Mouse (Mus musculus): Measurements from ENCODE around the gene Olfr1053. TPM values are rescaled to one million over a fixed set of nuclear protein-coding genes. Genes with fewer than 3 reads are reported as not detected.
"Not testable (repeated sequence)": the region's sequence is repeated elsewhere in the genome, so short reads cannot be mapped to it uniquely, and the experiment has no call there.

Gene Olfr1053
- total RNA-seq (2021) = not detected

GRCm38 (mm10) chr2:86315184-86315583 lies at the start of gene Olfr1053:
TSS of gene Olfr1053 (minus strand) at chr2:86315284.
- no peak for DNase-seq

- DNase-seq = no peak
These were observed 47.3 kb upstream of the Olfr1053 start, which contains the start of gene Olfr1056 for GRCm38 (mm10) chr2:86362369-86362768. TSS of gene Olfr1056 (minus strand) at chr2:86362469.

- DNase-seq = not testable (repeated sequence)
These were observed 36.7 kb upstream of the Olfr1053 start for GRCm38 (mm10) chr2:86351751-86352150.

GRCm38 (mm10) chr2:86350184-86350583 lies 35.1 kb upstream of the Olfr1053 start, which contains the start of gene Olfr1055:
TSS of gene Olfr1055 (minus strand) at chr2:86350284.
- DNase-seq = no peak

GRCm38 (mm10) chr2:86335333-86335732 lies 20.2 kb upstream of the Olfr1053 start, which contains the start of gene Olfr1054:
TSS of gene Olfr1054 (minus strand) at chr2:86335433.
- no peak for DNase-seq

GRCm38 (mm10) chr2:86292155-86292554 lies 22.9 kb downstream of the Olfr1053 start, which contains the start of gene Olfr1052:
TSS of gene Olfr1052 (plus strand) at chr2:86292455.
- DNase-seq = no peak

- DNase-seq = not testable (repeated sequence)
These were observed 36.1 kb downstream of the Olfr1053 start, which contains the start of gene Olfr1051 for GRCm38 (mm10) chr2:86278988-86279387. TSS of gene Olfr1051 (minus strand) at chr2:86279088.

Other genes starting within 250 kb of the Olfr1053 start
- not detected for gene Olfr1036, start 241.3 kb downstream of the Olfr1053 start, total RNA-seq (2021)
- not detected for gene Olfr1037, start 227.9 kb downstream of the Olfr1053 start, total RNA-seq (2021)
- gene Olfr1039, start 179.4 kb downstream of the Olfr1053 start, total RNA-seq (2021) = not detected
- gene Olfr1040, start 168.6 kb downstream of the Olfr1053 start, total RNA-seq (2021) = not detected
- not detected for gene Olfr1042, start 153.4 kb downstream of the Olfr1053 start, total RNA-seq (2021)
- not detected for gene Olfr1043, start 147.8 kb downstream of the Olfr1053 start, total RNA-seq (2021)
- not detected for gene Olfr1044, start 137.5 kb downstream of the Olfr1053 start, total RNA-seq (2021)
- not detected for gene Olfr52, start 129.6 kb downstream of the Olfr1053 start, total RNA-seq (2021)
- gene Olfr1045, start 112.3 kb downstream of the Olfr1053 start, total RNA-seq (2021) = not detected
- gene Olfr1046, start 96.0 kb downstream of the Olfr1053 start, total RNA-seq (2021) = not detected
- gene Olfr1047, start 83.9 kb downstream of the Olfr1053 start, total RNA-seq (2021) = not detected
- not detected for gene Olfr1048, start 75.0 kb downstream of the Olfr1053 start, total RNA-seq (2021)
- not detected for gene Olfr1049, start 57.0 kb downstream of the Olfr1053 start, total RNA-seq (2021)
- gene Olfr1051, start 36.2 kb downstream of the Olfr1053 start, total RNA-seq (2021) = not detected
- gene Olfr1052, start 22.8 kb downstream of the Olfr1053 start, total RNA-seq (2021) = not detected
- not detected for gene Olfr1054, start 20.1 kb upstream of the Olfr1053 start, total RNA-seq (2021)
- gene Olfr1055, start 35.0 kb upstream of the Olfr1053 start, total RNA-seq (2021) = not detected
- not detected for gene Olfr1056, start 47.2 kb upstream of the Olfr1053 start, total RNA-seq (2021)
- not detected for gene Olfr1057, start 63.1 kb upstream of the Olfr1053 start, total RNA-seq (2021)
- gene Olfr1058, start 73.3 kb upstream of the Olfr1053 start, total RNA-seq (2021) = not detected
- gene Olfr1061, start 98.8 kb upstream of the Olfr1053 start, total RNA-seq (2021) = not detected
- gene Olfr1062, start 111.5 kb upstream of the Olfr1053 start, total RNA-seq (2021) = not detected
- gene Olfr1065, start 135.3 kb upstream of the Olfr1053 start, total RNA-seq (2021) = not detected
- gene Olfr1066, start 141.0 kb upstream of the Olfr1053 start, total RNA-seq (2021) = not detected
- not detected for gene Olfr228, start 172.1 kb upstream of the Olfr1053 start, total RNA-seq (2021)
- gene Olfr1076, start 193.2 kb upstream of the Olfr1053 start, total RNA-seq (2021) = not detected
- not detected for gene Olfr1079, start 227.2 kb upstream of the Olfr1053 start, total RNA-seq (2021)
- gene Olfr1080, start 243.0 kb upstream of the Olfr1053 start, total RNA-seq (2021) = not detected

Data from layer of hippocampus, postnatal 36 days (tissue).